Mouse (Mus musculus) layer of hippocampus, adult 18-20 months (tissue): Measurements from ENCODE around the gene Iqsec2. TPM values are rescaled to one million over a fixed set of nuclear protein-coding genes. Genes with fewer than 3 reads are reported as not detected.

Experiments used
- DNase-seq, 2 experiments: peaks; one replicate each; pipeline ENCODE4 v3.0.0; 2022; ENCODE audit warnings: low spot score in 2 of 2
- long read RNA-seq: library from polyadenylated mRNA; stranded (forward); transcript quantifications from one replicate; pipeline ENCODE4 v2.0.0, GENCODE M21; 2021
- total RNA-seq, 2 experiments: library from RNA; stranded (reverse); gene quantifications; 2 replicates each; pipeline ENCODE4 v1.2.3; 2021

The Iqsec2 gene
- 100 to 1,000 TPM; 157 to 175 TPM for total RNA-seq
- long read RNA-seq, full-length matches to known transcripts = 29 of 84 reads
- long read RNA-seq, partial matches to known transcripts = 47 of 84 reads
- long read RNA-seq, other reads (novel, unspliced or antisense) = 8 of 84 reads

DNA sequence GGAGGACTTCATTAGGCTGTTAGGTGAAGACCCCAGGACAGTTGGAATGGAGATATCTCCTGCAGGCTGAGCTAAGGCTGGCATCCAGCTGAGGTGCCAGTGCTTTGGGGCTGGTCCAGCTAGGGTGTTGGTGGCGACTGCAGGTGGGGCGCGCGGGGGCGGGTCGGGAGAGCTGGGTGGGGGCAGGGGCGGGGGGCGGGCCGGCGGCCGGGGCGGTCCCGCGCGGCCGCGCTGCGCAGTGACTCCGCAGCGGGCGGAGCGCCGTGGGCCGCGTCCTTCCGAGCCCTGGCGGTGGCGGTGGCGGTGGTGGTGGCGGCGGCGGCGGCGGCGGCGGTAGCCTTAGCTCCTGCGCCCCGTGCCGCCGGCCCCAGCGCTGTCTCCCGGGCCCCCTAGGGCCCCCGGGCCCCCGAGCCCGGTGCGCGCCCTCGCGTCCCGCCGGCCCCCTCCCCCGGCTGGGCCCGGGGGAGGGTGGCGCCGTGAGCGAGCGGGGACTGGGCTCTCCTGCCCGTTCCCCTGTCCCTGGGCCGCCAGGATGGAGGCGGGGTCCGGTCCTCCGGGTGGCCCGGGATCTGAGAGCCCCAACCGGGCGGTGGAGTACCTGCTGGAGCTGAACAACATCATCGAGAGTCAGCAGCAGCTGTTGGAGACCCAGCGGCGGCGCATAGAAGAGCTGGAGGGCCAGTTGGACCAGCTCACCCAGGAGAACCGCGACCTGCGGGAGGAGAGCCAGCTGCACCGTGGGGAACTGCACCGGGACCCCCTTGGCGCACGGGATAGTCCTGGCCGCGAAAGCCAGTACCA, at the start of gene Iqsec2:
Iqsec2 (plus strand) TSS at position 328 of the 801 bp plus-strand sequence.
- peak in 1 of 2 experiments; percentile 11 for DNase-seq

DNA sequence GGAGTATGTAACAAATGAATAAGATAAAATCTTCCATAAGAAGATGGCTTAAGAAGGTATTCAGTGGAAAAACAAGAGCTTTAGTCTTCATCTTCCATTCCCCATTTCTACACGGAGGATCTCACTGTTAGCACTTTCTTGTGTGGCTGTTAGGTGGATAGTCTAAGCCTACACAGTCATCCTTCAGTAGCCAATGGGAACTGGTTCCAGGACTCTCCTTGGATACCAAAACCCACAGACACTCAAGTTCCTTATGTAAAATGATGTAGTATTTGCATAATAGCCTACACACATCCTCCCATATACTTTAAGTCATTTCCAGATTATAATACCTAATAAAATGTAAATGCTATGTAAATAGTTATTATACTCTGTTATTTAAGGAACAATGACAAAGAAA, 46.5 kb upstream of the Iqsec2 start:
- no peak for DNase-seq

DNA sequence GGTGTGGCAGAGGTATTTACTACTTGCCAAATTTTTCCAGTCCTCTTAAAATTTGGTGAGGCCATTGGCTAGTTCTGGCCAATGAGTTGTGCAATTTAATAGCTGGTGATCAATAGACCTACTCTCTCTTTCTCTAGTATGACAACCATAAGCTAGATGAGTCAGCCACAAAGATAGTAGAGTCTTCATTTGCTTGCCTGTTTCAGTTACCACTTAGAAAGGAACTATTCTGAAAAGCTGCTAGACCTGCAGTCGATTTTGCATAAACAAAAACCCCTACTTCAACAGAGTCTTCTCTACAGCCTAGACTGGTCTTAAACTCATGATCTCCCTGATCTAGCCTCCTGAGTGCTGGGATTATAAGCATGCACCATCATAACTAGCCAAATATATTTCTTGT, 22.4 kb upstream of the Iqsec2 start:
- DNase-seq = no peak

DNA sequence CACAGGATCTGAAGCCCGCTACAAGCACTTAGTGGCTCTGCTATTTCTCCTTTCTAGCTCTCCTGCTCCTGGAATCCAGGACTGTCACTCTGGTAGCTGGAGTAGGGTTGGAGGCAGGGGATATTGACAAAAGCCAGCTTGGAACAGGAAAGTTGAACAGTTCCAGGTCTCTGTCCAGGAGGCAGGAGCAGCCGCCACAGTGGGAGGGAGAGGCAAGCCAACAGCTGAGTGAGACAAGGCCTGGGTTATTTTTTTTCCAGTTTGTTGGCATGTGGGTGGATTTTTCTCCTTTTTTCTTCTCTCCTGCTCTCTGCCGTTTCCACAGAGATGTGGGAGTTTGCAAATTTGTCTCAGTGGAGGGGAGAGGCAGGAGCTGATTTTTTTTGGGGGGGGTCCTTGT, 13.3 kb upstream of the Iqsec2 start:
- DNase-seq = peak in 1 of 2 experiments; percentile 65

DNA sequence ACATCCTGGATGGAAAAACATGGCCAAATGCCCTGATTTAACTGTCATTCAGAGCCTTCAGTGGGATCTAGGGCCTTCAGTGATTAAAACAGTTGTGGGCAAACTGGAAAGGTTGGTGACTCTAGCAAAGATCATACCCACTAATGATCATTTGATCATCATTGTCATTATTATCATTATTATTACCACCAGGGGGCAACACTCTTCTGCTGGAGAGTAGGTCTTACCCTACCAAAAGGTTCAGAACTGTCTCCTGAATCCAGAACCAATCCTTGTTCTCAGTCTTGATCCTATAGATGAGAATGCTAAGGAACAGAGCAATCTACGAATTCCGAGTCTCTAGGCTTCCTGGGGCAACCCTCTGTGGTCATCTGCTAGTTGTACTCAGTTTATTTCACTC, 12.0 kb upstream of the Iqsec2 start:
- DNase-seq = no peak

DNA sequence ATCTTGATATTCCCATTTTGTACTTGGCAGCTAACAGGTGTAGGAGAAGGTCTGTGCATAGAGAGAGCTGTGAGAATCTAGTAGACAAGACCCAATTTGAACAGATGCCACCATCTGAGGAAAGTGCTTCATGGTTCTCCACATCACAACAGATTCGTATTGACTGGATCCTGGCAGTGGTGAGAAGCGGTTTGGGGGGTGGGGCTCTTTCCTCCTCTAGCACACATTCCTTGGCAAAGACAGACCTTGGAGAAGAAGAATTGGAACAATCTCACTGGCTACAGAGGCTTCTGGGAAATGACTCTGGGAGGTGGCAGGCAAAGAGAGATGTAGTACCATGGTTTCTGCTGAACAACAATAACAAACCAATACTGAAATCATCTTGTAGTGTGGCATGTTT, 8.9 kb upstream of the Iqsec2 start:
- DNase-seq = no peak

DNA sequence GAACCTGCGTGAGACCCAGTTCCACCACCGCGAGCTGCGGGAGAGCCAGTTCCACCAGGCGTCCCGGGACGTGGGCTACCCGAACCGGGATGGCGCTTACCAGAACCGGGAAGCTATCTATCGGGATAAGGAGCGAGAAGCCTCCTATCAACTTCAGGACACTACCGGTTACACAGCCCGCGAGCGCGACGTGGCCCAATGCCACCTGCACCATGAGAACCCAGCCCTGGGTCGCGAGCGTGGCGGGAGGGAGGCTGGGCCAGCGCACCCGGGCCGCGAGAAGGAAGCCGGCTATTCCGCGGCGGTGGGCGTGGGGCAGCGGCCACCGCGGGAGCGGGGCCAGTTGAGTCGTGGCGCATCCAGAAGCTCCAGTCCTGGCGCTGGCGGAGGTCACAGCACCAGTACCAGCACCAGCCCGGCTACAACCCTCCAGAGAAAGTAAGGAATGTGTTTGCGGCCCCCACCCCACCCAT, 710 bp downstream of the Iqsec2 start:
- no peak for DNase-seq

DNA sequence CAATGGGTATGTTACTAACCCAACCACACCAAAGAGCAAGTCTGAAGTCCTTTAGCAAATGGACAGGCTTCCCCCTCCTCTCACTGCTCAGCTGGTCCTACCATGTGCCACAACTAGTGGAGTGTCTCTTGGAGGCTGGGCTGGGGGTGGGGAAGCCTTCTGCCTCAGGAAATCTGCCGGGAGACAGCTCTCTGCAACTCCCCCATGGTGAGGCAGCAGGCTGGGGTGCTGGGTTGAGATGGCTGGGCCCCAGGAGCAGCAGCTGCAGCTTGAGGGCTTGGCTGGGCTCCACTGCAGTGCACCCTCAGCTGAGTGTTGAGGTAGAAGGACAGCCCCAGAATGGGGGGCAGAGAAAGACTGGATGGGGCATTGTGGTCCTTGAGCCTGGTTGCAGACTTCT, 2.1 kb downstream of the Iqsec2 start:
- DNase-seq = peak; percentile 79 to 84

DNA sequence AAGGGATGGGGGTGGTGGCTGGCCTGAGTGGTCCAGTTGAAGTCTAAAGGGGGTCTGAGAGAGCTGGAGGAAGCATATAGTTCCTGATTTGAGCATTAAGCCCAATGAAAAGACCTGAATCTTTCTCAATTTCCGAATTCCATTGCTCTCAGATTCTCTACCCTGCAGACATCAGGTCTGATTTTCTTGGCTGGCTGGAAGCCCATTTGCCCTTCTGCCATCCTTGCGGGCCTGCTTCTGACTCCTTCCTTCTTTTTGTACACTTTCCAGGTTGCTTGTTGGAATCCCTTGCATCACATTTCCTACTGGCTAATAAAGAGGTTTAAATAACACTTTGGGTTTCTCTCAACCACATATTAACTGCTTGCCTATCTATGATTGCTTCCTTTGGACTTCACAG, 2.6 kb downstream of the Iqsec2 start:
- DNase-seq = no peak

DNA sequence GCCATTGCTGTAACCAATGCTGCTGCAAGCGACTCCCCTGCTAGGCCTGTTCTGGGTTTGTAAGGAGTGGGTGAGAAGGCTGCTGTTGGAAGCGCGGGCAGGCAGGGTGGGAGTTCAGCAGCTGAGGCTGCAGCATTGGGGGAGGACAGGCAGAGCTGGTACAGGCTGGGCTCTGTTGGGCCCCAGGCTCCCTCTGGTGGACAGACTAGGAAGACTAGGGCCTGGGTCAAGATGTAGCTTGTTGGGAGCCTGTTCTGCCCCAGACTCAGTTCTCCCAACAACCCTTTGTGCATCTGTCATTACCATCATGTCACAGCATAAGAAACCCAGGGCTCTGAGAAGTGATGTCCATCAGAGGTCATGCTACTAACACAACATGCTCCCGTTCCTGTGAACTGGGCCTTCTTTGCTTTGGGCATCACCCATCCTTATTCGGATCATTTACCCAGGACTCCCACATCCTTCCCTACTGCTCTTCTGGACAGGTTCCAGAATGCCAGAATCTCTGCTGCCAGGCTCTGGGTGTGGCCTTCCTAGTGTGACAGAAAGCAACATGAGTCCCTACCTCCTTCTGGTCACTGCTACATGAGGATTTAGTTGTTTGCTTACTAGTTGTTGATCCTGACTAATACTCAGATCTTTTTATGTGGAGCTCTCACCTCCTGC, 3.5 kb downstream of the Iqsec2 start:
- peak; percentile 68 to 81 for DNase-seq

DNA sequence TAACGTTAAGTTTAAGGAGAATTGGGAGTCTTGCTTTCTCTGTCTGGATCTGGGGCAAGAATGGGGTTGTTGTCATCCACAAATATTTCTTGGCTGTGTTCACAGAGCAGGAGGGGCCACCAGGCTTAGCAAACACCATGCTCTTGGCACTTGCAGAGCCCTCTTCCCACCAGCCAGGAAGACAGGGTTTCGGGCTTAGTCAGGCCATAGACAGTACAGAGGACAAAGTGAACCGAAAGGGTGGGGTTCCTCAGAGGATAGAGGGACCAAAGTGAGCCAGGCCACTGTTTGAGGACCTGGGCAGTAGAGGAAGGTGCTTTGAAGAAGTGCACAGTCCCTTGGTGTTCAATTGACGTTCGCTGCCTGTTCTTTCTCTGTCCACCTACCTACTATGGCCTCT, 4.6 kb downstream of the Iqsec2 start:
- no peak for DNase-seq

DNA sequence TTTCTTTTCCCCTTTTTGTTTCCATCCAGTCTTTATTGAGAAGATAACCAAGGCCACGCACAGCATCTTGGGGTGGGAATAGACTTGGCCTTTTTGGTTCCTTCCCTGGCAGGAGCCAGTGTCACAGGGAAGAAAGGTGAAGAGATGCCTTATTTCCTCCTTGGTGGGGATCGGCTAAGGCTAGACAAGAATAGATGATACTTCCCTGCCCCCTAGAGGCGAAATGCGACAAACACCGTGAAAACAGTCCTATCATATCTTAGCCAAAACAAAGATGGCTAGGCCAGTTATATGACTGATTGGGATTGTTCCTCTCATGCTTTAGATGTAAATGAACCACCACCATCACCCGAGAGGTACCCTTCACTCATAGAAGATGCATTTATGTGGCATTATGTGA, 7.6 kb downstream of the Iqsec2 start:
- DNase-seq = peak in 1 of 2 experiments; percentile 63

DNA sequence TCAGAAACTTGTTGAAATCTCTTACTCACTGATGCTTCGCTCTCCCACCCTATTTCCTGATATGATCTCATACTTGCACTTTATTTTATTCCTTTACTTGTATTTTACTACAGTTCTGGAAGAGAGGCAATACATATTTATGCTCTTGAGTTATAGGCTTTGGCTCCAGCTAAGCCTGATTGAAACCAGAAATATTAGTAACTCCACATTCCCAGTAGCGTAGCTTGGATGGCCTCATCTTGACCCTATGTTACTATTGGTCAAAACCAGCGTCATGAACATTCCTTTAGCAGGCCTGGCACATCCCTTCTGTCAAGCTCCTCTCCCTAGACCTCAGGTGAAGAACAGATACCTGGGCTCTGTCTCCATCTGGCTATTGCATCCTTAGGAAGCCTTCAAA, 14.2 kb downstream of the Iqsec2 start:
- no peak for DNase-seq

DNA sequence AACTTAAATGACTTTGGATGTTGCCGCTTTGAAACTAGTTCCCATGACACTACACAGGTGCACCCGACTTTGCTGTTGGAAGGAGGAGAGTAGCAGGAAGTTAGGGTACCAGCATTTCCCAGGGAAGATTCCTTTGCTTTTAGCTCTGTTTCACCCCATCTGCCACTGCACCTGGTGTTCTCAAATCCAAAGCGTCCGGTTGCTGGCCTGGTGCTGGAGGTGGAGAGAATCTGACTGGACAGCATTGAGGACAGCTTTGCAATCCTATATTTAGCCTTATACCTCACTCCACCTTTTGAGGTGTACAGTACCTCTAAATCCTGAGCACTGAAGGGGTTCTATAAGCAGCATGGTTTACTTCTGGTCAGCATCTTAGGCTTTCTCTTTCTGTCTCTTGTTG, 17.3 kb downstream of the Iqsec2 start:
- no peak for DNase-seq

DNA sequence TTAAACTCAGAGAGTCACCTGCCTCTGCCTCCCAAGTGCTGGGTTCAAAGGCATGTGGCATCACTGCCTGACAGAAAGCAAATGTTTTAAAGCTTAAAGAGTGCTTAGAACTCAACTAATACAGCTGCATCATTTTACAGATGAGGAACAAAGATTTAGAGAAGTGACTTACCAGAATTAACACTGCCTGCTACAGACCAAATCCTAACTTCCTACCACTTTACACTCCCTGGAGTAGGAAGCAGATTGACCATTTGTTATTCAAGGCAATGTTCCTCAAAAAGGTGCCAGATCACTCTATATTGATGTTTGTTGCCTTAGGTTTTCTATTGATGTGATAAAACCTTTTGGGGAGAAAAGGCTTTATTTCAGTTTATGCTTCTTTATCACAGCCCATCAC, 20.0 kb downstream of the Iqsec2 start:
- no peak for DNase-seq

DNA sequence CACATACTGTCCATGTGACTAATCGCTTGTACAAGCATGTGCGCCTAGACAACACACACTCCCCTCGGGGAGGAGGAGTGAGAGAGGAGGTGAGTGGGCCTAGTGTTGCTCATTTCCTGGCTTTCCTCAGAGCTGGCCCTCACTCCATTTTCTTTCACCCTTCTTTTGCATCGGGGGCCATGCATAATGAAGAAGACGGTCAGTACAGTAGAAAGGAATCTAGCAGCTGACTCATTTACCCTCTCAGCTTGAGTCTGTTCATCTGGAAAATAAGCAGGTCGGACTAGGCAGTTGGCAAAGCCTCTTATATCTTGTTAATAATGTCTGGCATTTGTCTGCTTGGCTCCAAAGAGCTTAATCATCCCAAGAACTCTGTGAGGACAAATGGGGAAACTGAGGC, 22.1 kb downstream of the Iqsec2 start:
- no peak for DNase-seq

DNA sequence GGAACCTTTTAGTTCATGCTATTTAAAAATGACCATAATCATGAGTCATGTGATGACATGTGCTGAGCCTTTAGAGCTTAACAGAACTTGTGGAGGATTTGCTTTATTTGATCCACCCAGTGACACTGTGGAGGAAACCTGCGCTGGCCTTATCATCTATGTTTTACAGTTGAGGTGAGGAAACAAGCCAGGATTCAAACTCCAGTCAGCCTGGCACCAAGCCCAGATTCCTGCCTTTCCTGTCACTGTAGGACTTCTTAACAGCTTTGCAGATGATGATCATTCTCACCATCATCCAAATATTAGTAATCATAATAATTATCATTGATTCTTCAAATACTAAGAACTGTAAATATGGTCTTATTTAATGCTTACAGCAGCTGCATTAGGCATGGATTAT, 24.5 kb downstream of the Iqsec2 start:
- DNase-seq = no peak

DNA sequence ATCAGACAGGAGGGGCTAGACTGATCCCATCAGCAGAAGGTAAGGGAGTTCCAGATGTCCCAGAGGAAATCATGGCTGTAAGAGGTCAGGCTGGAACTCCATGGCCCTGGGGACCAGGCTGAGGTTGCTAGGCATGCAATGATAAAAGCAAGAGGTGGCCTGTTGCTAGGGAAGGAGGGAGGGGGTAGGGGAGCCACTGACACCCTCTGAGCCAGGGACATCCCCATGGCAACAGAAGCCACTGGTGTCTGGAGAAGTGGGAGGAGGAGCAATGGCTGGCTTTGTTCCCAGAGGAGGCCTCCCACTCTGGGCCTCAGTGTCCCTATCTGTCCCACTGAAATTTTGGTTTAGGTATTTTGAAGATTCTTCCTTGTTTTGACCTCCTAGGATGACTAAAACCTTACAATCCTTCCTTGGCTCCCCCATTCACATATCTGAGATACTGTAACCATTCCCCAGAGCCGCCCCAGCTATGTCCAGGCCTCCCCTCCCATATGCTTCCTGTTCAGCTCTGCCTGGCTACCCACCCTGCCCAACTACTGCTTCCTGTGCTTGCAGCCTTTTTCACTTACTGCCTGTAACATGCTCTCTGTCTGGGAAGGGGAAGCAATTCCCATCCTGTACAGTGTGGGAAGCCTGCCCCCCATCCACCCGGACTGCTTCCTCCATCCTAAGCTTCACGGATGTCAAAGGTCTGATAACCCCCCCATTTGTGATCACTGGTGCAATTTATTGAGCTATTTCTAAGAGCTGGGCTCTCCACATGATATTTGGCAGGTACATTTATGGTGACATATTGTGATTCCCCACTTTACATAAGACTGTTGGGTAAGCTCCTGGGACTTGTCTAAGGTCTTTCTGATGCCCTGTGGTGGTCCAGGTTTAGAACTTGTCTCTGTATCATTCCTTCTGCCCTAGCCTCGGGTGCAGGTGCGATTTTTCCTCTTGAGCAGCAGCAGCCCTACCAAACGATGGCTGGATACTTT, 27.3 kb downstream of the Iqsec2 start:
- peak; percentile 39 to 66 for DNase-seq

DNA sequence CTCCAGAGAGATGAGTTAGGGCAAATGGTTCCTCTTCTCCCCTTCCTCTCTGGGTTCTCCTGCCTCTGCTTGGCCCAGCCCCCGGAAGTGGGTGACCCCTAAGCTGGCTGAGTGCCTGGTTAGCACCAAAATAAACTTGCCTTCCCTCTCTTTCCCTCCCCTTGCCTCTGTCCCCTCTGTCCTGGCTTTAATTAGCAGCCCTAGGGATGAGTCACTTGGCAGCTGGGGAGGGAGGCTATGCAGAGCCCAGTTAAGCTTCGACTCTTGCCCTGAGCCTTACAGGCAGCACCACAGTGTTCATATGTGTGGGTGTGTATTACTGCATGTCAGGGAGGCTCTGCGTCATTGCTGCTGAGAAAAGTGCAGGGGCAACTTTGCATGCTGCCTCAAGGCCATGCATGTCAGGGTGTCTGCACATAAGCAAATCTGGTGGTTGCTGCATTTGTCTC, 28.4 kb downstream of the Iqsec2 start:
- no peak for DNase-seq

DNA sequence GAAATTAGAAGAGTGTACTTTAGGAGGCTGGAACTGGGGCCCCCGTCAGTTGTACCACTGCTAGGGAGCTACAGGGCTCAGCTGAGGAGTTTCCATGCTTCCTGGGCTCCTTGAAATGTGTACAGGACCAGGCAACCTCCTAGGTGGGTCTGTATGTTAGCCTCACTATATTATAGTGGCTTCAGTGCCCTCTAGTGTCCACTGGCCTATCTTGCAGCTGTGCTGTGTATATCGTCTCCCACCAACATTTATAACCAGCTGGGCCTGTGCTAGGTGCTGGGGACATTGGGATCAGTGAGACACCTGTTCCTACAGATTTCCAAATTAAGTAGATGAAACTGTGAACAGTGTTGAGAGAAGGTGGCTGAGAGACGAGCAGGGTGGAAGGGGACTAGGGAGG, 31.2 kb downstream of the Iqsec2 start:
- peak in 1 of 2 experiments; percentile 53 for DNase-seq

DNA sequence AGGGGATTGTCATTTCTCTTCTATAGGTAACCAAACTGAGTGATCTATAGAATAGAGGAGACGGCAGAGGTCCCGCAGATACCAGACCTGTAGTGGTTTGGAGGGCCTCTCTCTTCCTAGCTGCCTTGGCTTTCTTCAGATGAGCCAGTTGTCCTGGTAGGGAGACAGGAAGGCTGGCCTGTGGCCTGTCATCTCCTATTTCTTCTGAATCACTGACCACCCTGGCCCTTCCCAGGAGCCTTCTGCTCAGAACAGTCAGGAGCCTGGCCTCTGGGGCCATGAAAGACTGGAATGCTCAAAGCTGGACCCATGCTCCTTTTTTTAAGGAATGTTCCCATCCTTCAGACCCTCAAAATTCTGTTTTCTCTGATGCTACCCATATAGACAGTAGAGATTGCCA, 33.8 kb downstream of the Iqsec2 start:
- no peak for DNase-seq
